Mouse (Mus musculus): Measurements from ENCODE around the gene Plin2. TPM values are rescaled to one million over a fixed set of nuclear protein-coding genes. Genes with fewer than 3 reads are reported as not detected.
A peak's percentile ranks its signal among the peaks of the same experiment; 100 is the strongest.
"Not testable (repeated sequence)": the region's sequence is repeated elsewhere in the genome, so short reads cannot be mapped to it uniquely, and the experiment has no call there.

The Plin2 gene
- polyA plus RNA-seq, 1 experiment = 49.0 TPM

DNA sequence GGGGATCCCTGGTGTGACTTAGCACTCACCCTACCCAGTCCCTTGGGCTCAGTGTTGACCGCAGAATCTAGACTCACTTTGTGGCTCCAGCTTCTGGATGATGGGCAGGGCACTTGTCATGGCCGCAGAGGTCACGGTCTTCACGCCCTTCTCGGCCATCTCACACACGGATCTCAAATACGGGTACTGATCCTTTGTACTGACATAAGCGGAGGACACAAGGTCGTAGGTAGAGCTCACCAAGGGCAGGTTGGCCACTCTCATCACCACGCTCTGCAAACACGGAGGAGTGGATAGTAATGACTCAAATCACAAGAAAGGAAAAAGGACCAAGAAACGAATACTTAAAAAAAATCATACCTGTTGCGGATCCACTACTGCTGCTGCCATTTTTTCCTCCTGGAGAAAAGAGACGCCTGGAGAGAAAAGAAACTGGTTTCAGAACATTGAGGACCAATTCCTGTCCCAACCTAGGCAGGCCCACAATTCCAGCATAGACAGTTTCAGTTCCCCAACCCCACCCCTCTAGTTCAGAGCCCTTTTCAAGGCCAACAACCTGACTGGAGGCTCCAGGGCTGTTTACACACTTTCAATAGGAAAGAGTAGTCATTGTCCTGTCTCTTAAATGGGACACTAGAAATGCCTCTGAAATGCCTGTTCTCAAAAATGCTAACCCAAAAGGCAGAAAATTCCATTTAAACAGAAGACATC is 1.4 kb downstream of the Plin2 start:
- Histone ChIP-seq H3K4me3 (replicated peaks; ENCODE audit: control insufficient read depth, low read depth, low read length) (peak overlapping the region; percentile 28), H3K4me1 (ENCODE audit: control insufficient read depth, insufficient read depth, low read length) (peaks cover 7% of the 10 kb centered on the region), H3K27ac (ENCODE audit: control insufficient read depth, insufficient read depth, low read depth, low read length, poor library complexity) (no peak overlapping the region)
- TF ChIP-seq CTCF (IDR thresholded peaks at IDR 0.05; ENCODE audit: control insufficient read depth, insufficient read depth, low read length) (no peak; the same call in 1 of the 2 replicates), POLR2A (IDR thresholded peaks at IDR 0.05; ENCODE audit: borderline replicate concordance, control insufficient read depth, low read depth, low read length) (no peak)
- 90% methylated on average over 14 of the region's 14 CpGs for WGBS

DNA sequence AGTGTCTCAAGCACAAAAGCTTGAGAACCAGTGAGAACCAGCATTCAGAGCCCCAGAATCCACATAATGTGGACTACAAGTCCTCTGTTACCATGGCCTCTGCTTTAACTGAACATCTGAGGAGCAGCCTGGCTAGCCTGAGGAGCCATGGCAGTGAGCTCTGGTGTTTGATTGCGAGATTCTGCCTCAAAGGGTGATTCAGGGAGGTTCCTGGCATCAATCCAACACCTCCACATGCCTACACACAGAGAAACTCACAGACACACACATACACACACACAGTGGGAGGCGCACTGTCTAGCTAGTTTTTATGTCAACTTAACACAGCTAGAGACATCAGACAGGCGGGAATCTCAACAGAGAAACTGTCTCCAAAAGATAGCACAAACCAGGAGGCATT is 4.3 kb downstream of the Plin2 start:
- WGBS = 78% methylated on average over 3 of the region's 3 CpGs
- H3K4me1 ChIP-seq (ENCODE audit: control insufficient read depth, insufficient read depth, low read length) = peaks cover 5% of the 10 kb centered on the region
- no peak for TF ChIP-seq CTCF (IDR thresholded peaks at IDR 0.05; ENCODE audit: control insufficient read depth, insufficient read depth, low read length)
- TF ChIP-seq POLR2A (IDR thresholded peaks at IDR 0.05; ENCODE audit: borderline replicate concordance, control insufficient read depth, low read depth, low read length) = no peak
- H3K27ac ChIP-seq (ENCODE audit: control insufficient read depth, insufficient read depth, low read depth, low read length, poor library complexity) = no peak overlapping the region
- no peak overlapping the region for H3K4me3 ChIP-seq (replicated peaks; ENCODE audit: control insufficient read depth, low read depth, low read length)

DNA sequence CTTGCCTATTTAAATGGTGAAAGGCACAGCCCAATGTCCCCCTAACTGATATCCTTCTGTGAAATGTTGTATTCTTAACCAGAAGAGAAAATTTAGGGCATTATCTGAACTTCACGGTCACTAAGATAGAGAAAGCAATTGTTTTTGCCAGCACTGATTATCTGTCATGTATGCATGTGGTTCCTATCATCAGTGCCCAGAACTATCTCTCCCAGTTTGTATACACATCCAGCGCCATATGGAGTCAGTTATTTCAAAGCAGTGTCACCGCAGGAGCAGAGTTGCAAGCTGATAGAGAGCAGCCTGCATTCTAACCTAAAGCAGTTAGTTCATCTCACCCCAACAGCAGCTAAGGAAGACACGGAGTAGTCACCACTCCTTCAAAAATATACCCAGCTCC is 5.9 kb downstream of the Plin2 start:
- no peak overlapping the region for H3K27ac ChIP-seq (ENCODE audit: control insufficient read depth, insufficient read depth, low read depth, low read length, poor library complexity)
- H3K4me1 ChIP-seq (ENCODE audit: control insufficient read depth, insufficient read depth, low read length) = peaks cover 5% of the 10 kb centered on the region
- H3K4me3 ChIP-seq (replicated peaks; ENCODE audit: control insufficient read depth, low read depth, low read length) = no peak overlapping the region
- WGBS = 63% methylated on average over 4 of the region's 4 CpGs
- no peak for TF ChIP-seq POLR2A (IDR thresholded peaks at IDR 0.05; ENCODE audit: borderline replicate concordance, control insufficient read depth, low read depth, low read length)
- TF ChIP-seq CTCF (IDR thresholded peaks at IDR 0.05; ENCODE audit: control insufficient read depth, insufficient read depth, low read length) = no peak

DNA sequence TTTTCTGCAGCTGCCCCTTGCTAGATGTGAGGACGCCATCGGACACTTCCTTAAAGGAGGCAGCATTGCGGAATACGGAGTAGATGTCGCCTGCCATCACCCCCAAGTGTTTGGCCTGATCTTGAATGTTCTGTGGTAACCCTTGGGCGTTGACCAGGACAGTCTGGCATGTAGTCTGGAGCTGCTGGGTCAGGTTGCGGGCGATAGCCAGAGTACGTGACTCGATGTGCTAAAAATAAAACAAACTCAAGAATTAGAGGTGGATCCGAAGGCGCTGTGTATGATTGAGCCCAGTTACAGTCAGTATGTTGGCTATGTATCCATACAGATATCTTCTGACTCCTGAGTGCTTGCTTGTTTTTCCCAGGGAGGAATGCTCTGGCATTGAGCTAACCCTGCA is 12.7 kb downstream of the Plin2 start:
- no peaks in the 10 kb centered on the region for H3K4me1 ChIP-seq (ENCODE audit: control insufficient read depth, insufficient read depth, low read length)
- WGBS = 90% methylated on average over 12 of the region's 12 CpGs
- no peak overlapping the region for H3K27ac ChIP-seq (ENCODE audit: control insufficient read depth, insufficient read depth, low read depth, low read length, poor library complexity)
- no peak overlapping the region for H3K4me3 ChIP-seq (replicated peaks; ENCODE audit: control insufficient read depth, low read depth, low read length)
- TF ChIP-seq CTCF (IDR thresholded peaks at IDR 0.05; ENCODE audit: control insufficient read depth, insufficient read depth, low read length) = no peak
- TF ChIP-seq POLR2A (IDR thresholded peaks at IDR 0.05; ENCODE audit: borderline replicate concordance, control insufficient read depth, low read depth, low read length) = no peak

- WGBS = 88% methylated on average over 8 of the region's 8 CpGs
- not testable (repeated sequence) for H3K27ac ChIP-seq (ENCODE audit: control insufficient read depth, insufficient read depth, low read depth, low read length, poor library complexity); H3K4me3 ChIP-seq (replicated peaks; ENCODE audit: control insufficient read depth, low read depth, low read length); H3K4me1 ChIP-seq (ENCODE audit: control insufficient read depth, insufficient read depth, low read length)
Observed at GRCm38 (mm10) chr4:86656410-86656809, 13.4 kb downstream of the Plin2 start.

- TF ChIP-seq POLR2A (IDR thresholded peaks at IDR 0.05; ENCODE audit: borderline replicate concordance, control insufficient read depth, low read depth, low read length) = no peak
- no peak for TF ChIP-seq CTCF (IDR thresholded peaks at IDR 0.05; ENCODE audit: control insufficient read depth, insufficient read depth, low read length)
- WGBS = 80% methylated on average over 10 of the region's 10 CpGs
- Histone ChIP-seq H3K4me3 (replicated peaks; ENCODE audit: control insufficient read depth, low read depth, low read length) (no peak overlapping the region), H3K27ac (ENCODE audit: control insufficient read depth, insufficient read depth, low read depth, low read length, poor library complexity) (no peak overlapping the region), H3K4me1 (ENCODE audit: control insufficient read depth, insufficient read depth, low read length) (no peaks in the 10 kb centered on the region)
Observed at GRCm38 (mm10) chr4:86651686-86652384, 18.0 kb downstream of the Plin2 start.

DNA sequence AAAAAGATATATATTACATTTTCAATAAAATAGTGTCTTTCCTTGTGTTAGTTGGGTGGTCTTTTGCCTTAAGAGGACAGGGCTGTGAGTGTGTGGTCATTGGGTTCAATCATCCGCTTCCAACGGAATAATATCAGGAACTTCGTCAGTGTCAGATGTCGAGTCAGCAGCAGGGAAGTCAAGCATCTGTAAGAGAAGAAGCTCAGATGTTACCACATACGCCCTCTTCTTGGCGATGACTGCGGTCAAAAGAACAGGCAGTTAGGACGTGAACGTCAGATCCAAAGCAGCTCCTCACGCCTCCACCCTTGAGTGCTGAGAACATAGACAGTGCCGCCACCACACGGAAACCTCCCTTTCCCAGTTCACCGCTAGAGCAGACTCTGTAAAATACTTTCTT is 21.5 kb downstream of the Plin2 start:
- 89% methylated on average over 10 of the region's 13 CpGs for WGBS
- not testable (repeated sequence) for H3K27ac ChIP-seq (ENCODE audit: control insufficient read depth, insufficient read depth, low read depth, low read length, poor library complexity); H3K4me3 ChIP-seq (replicated peaks; ENCODE audit: control insufficient read depth, low read depth, low read length); H3K4me1 ChIP-seq (ENCODE audit: control insufficient read depth, insufficient read depth, low read length)

GRCm38 (mm10) chr4:86637561-86637960 is 32.3 kb downstream of the Plin2 start:
- H3K27ac ChIP-seq (ENCODE audit: control insufficient read depth, insufficient read depth, low read depth, low read length, poor library complexity); H3K4me1 ChIP-seq (ENCODE audit: control insufficient read depth, insufficient read depth, low read length); H3K4me3 ChIP-seq (replicated peaks; ENCODE audit: control insufficient read depth, low read depth, low read length): not testable (repeated sequence)
- 85% methylated on average over 9 of the region's 9 CpGs for WGBS

- not testable (repeated sequence) for H3K4me1 ChIP-seq (ENCODE audit: control insufficient read depth, insufficient read depth, low read length); H3K27ac ChIP-seq (ENCODE audit: control insufficient read depth, insufficient read depth, low read depth, low read length, poor library complexity); H3K4me3 ChIP-seq (replicated peaks; ENCODE audit: control insufficient read depth, low read depth, low read length)
Observed at GRCm38 (mm10) chr4:86634873-86635272, 35.0 kb downstream of the Plin2 start.

DNA sequence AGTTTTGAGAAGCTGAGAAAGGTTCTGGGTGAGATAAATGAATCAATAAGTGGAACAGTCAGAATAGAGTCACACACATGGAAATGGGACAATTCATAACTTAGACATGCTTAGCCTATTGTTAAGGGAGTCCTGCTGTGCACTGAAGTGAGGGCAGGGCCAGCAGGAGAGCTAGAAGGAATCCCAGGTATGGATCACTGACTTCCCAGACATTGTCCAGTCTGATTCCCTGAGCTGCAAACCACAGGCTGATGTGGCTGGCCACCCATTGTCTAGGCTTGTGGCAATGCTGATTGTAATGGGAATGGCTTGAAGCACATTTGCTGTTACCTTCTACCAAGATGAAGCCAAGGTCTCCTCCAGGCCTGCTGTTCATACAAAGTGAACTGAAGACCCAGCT is 35.5 kb downstream of the Plin2 start:
- not testable (repeated sequence) for H3K27ac ChIP-seq (ENCODE audit: control insufficient read depth, insufficient read depth, low read depth, low read length, poor library complexity); H3K4me3 ChIP-seq (replicated peaks; ENCODE audit: control insufficient read depth, low read depth, low read length); H3K4me1 ChIP-seq (ENCODE audit: control insufficient read depth, insufficient read depth, low read length)

DNA sequence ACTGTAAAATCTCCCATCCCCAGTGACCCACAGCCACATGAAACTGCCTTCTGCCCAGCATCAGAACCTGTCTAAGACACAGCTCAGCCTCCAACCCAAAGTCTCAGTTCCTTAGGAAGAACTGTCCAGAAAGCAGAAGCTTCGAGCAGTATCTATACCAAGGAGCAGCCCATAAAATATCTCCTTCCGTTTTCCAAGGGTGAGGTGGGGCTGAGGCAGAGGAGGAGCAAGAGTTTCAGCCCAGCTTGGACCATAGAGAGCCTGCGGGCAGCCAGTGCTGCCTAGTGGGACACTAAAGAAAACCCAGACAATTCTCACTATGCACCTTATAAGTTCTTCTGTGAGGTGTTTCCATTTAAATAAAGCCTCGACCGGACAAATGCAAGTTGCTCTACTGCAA is 37.3 kb downstream of the Plin2 start:
- not testable (repeated sequence) for H3K4me3 ChIP-seq (replicated peaks; ENCODE audit: control insufficient read depth, low read depth, low read length); H3K27ac ChIP-seq (ENCODE audit: control insufficient read depth, insufficient read depth, low read depth, low read length, poor library complexity); H3K4me1 ChIP-seq (ENCODE audit: control insufficient read depth, insufficient read depth, low read length)
- WGBS = 49% methylated on average over 5 of the region's 5 CpGs
